Mouse (Mus musculus) erythroblast, embryonic 14.5 days (primary cell): ENCODE measurements around the gene Tjp1.

Source experiments
- GATA1 ChIP-seq: IDR thresholded peaks from 2 replicates; pipeline ENCODE4 v1.6.1; 2012; ENCODE audit warnings: low read length, inconsistent platforms, mixed read lengths
- TAL1 ChIP-seq: IDR thresholded peaks from 3 replicates; pipeline ENCODE4 v1.6.1; 2012; ENCODE audit warnings: low read length, inconsistent platforms, mixed read lengths

GRCm38 (mm10) chr7:65519788-65520563 lies 7.6 kb downstream of the Tjp1 start:
- TF ChIP-seq GATA1 (no peak), TAL1 (no peak)
